Mouse (Mus musculus) MEL (cell line): ENCODE data around the gene Rasgrp3. TPM values are rescaled to one million over a fixed set of nuclear protein-coding genes. Genes with fewer than 3 reads are reported as not detected.

Experiments used
- DNase-seq: peaks from one replicate; pipeline ENCODE4 v3.0.0; 2011; ENCODE audit warnings: low read depth, low spot score
- H3K27ac ChIP-seq: 2 replicates; pipeline ENCODE4 v1.5.1; 2012; ENCODE audit warnings: low read depth, mild to moderate bottlenecking, control low read depth, low read length, moderate library complexity; ENCODE audit not compliant: control insufficient read depth
- H3K27me3 ChIP-seq, 2 experiments: fragments of 150-350 bp in 1 of 2; sonication (generic) in 1 of 2; 2 replicates each; pipeline ENCODE4 v1.6.1; 2012; ENCODE audit warnings: low read length in 2 of 2, mild to moderate bottlenecking in 2 of 2, improper control_type of control experiment in 1 of 2, moderate library complexity in 1 of 2; ENCODE audit not compliant: insufficient read depth in 2 of 2, control insufficient read depth in 1 of 2
- H3K36me3 ChIP-seq, 2 experiments: 2 replicates each; pipeline ENCODE4 v1.6.1; 2012 to 2014; ENCODE audit warnings: low read length in 2 of 2, improper control_type of control experiment in 1 of 2, inconsistent platforms in 1 of 2, mild to moderate bottlenecking in 1 of 2; ENCODE audit not compliant: insufficient read depth in 2 of 2, control insufficient read depth in 1 of 2
- H3K4me1 ChIP-seq, 2 experiments: fragments of 150-350 bp in 1 of 2; sonication (generic) in 1 of 2; 2 replicates each; pipeline ENCODE4 v1.6.1; 2012; ENCODE audit warnings: low read length in 2 of 2, improper control_type of control experiment in 1 of 2, mild to moderate bottlenecking in 1 of 2; ENCODE audit not compliant: insufficient read depth in 2 of 2, control insufficient read depth in 1 of 2
- H3K4me3 ChIP-seq, 2 experiments: fragments of 150-350 bp in 1 of 2; sonication (generic) in 1 of 2; 2 replicates each; pipeline ENCODE4 v1.5.1; 2012; ENCODE audit warnings: low read depth in 2 of 2, low read length in 2 of 2, mild to moderate bottlenecking in 2 of 2, moderate library complexity in 2 of 2, control low read depth in 1 of 2, improper control_type of control experiment in 1 of 2; ENCODE audit not compliant: control insufficient read depth in 1 of 2, insufficient read depth in 1 of 2
- H3K79me2 ChIP-seq: 2 replicates; pipeline ENCODE4 v1.6.1; 2012; ENCODE audit warnings: mild to moderate bottlenecking, low read length, moderate library complexity; ENCODE audit not compliant: control insufficient read depth, poor library complexity, insufficient read depth
- H3K9ac ChIP-seq: 2 replicates; pipeline ENCODE4 v1.6.1; 2012; ENCODE audit warnings: low read depth, mild to moderate bottlenecking, control low read depth, low read length, moderate library complexity; ENCODE audit not compliant: control insufficient read depth, poor library complexity, severe bottlenecking
- H3K9me3 ChIP-seq: fragments of 150-350 bp; sonication (generic); replicated peaks from 2 replicates; pipeline ENCODE4 v1.6.1; 2012; ENCODE audit warnings: mild to moderate bottlenecking, low read length, improper control_type of control experiment, moderate library complexity; ENCODE audit not compliant: insufficient read depth
- CTCF ChIP-seq, 3 experiments: IDR thresholded peaks in 2 of 3; conservative IDR thresholded peaks in 1 of 3; 2 replicates each; pipeline ENCODE4 v1.5.1; 2011 to 2012; ENCODE audit warnings: low read length in 3 of 3, low read depth in 2 of 3, mild to moderate bottlenecking in 2 of 3, improper control_type of control experiment in 1 of 3, inconsistent platforms in 1 of 3, mixed read lengths in 1 of 3, moderate library complexity in 1 of 3; ENCODE audit not compliant: control insufficient read depth in 1 of 3, insufficient read depth in 1 of 3, poor library complexity in 1 of 3, severe bottlenecking in 1 of 3
- E2F4 ChIP-seq: IDR thresholded peaks from 2 replicates; pipeline ENCODE4 v1.6.1; 2011; ENCODE audit warnings: low read depth, low read length, improper control_type of control experiment, borderline replicate concordance
- HCFC1 ChIP-seq: IDR thresholded peaks from 2 replicates; pipeline ENCODE4 v1.6.1; 2012; ENCODE audit warnings: low read depth, mild to moderate bottlenecking, inconsistent platforms, low read length, improper control_type of control experiment, moderate library complexity
- KAT2A ChIP-seq: conservative IDR thresholded peaks from 2 replicates; pipeline ENCODE4 v1.6.1; 2012; ENCODE audit warnings: low read depth, low read length, improper control_type of control experiment, inconsistent platforms
- MAX ChIP-seq: IDR thresholded peaks from 2 replicates; pipeline ENCODE4 v1.6.1; 2011; ENCODE audit warnings: low read length, improper control_type of control experiment
- MAZ ChIP-seq: IDR thresholded peaks from 2 replicates; pipeline ENCODE4 v1.6.1; 2012; ENCODE audit warnings: low read depth, mild to moderate bottlenecking, inconsistent platforms, low read length, improper control_type of control experiment
- MEF2A ChIP-seq: IDR thresholded peaks from 2 replicates; pipeline ENCODE4 v1.6.1; 2014; ENCODE audit warnings: low read depth, mild to moderate bottlenecking, inconsistent platforms, low read length, improper control_type of control experiment; ENCODE audit not compliant: poor library complexity, insufficient replicate concordance, severe bottlenecking; ENCODE audit errors: extremely low read depth
- NRF1 ChIP-seq: IDR thresholded peaks from 2 replicates; pipeline ENCODE4 v1.6.1; 2014; ENCODE audit warnings: low read depth, mild to moderate bottlenecking, inconsistent platforms, low read length, improper control_type of control experiment, moderate library complexity; ENCODE audit not compliant: poor library complexity, insufficient read depth, severe bottlenecking
- SIN3A ChIP-seq: IDR thresholded peaks from 2 replicates; pipeline ENCODE4 v1.6.1; 2012; ENCODE audit warnings: low read length, improper control_type of control experiment, inconsistent platforms
- TAL1 ChIP-seq: IDR thresholded peaks from 2 replicates; pipeline ENCODE4 v1.6.1; 2012; ENCODE audit warnings: mild to moderate bottlenecking, inconsistent platforms, low read length, moderate library complexity, mixed read lengths
- TCF12 ChIP-seq: IDR thresholded peaks from 2 replicates; pipeline ENCODE4 v1.6.1; 2014; ENCODE audit warnings: low read depth, mild to moderate bottlenecking, inconsistent platforms, low read length, improper control_type of control experiment, moderate library complexity
- ZKSCAN1 ChIP-seq: IDR thresholded peaks from 2 replicates; pipeline ENCODE4 v1.6.1; 2012; ENCODE audit warnings: low read depth, mild to moderate bottlenecking, inconsistent platforms, low read length, improper control_type of control experiment, moderate library complexity
- polyA plus RNA-seq, 2 experiments: library from polyadenylated mRNA; stranded (reverse) in 1 of 2; unstranded in 1 of 2; fragments of >175 nt in 1 of 2; fragments of >200 nt in 1 of 2; gene quantifications; 2 replicates each; pipeline versions ENCODE4 v1.2.1 to v1.2.4; 2012; ENCODE audit warnings: low replicate concordance in 2 of 2, low read depth in 1 of 2; ENCODE audit not compliant: insufficient read length in 2 of 2, insufficient read depth in 1 of 2, missing spikeins in 1 of 2
- total RNA-seq: library from RNA; depleted of rRNA; stranded (reverse); fragments of 300-350 nt; gene quantifications from 2 replicates; pipeline ENCODE4 v1.2.3, GENCODE M21; 2012

Gene Rasgrp3
- total and polyA plus RNA-seq, 3 experiments, result not detected

DNA sequence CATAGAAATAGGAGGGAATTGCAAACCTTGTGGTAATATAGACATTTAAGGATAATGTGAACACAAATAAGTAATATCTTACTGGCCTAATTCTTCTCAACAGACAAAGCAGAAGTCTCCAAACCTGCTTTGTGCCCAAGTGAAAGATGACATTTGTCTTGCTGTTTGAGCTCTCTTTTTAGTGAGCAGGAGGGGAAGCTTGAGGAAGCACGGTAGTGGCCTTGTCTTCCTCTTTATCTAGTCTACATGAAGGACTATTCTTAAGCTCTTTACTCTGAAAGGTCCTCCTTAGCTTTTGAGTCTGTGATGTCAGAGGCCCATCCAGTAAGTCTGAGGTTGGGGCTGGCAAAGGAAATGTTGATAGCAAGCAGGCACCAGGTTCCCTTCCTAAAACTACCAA lies 43.1 kb downstream of the Rasgrp3 start:
- no peaks in the 10 kb centered on the region for H3K27me3 ChIP-seq
- H3K9ac ChIP-seq, result no peak overlapping the region
- DNase-seq, result no peak
- H3K9me3 ChIP-seq, result no peaks in the 10 kb centered on the region
- H3K27ac ChIP-seq, result no peak overlapping the region
- no peaks in the 10 kb centered on the region for H3K36me3 ChIP-seq
- no peaks in the 10 kb centered on the region for H3K79me2 ChIP-seq
- no peaks in the 10 kb centered on the region for H3K4me1 ChIP-seq
- no peak for TF ChIP-seq TCF12
- no peak for TF ChIP-seq HCFC1
- no peak for TF ChIP-seq MAX
- no peak for TF ChIP-seq SIN3A
- no peak for TF ChIP-seq MEF2A
- no peak for TF ChIP-seq MAZ
- no peak for TF ChIP-seq ZKSCAN1
- H3K4me3 ChIP-seq, result no peak overlapping the region

DNA sequence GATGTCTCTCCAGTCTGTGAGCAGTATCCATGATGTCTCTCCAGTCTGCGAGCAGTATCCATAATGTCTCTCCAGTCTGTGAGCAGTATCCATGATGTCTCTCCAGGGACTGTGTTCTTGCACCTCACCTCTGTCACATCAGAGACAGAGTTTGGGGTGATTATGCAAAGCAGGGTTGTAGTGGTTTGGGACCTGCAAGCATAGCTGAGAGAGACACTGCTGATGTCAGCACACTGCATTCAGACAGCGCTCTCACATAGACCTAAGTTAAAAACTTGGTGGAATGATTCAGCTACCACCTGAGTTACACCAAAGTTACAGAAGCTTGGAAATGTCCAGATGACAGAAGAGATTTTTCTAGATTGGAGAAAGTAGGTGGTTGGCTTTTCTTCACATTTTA lies 44.0 kb downstream of the Rasgrp3 start:
- Histone ChIP-seq H3K27ac (no peak overlapping the region), H3K4me3 (no peak overlapping the region), H3K79me2 (no peaks in the 10 kb centered on the region), H3K9ac (no peak overlapping the region), H3K36me3 (no peaks in the 10 kb centered on the region), H3K4me1 (no peaks in the 10 kb centered on the region), H3K27me3 (no peaks in the 10 kb centered on the region), H3K9me3 (no peaks in the 10 kb centered on the region)
- DNase-seq, result no peak
- TF ChIP-seq KAT2A, result no peak

DNA sequence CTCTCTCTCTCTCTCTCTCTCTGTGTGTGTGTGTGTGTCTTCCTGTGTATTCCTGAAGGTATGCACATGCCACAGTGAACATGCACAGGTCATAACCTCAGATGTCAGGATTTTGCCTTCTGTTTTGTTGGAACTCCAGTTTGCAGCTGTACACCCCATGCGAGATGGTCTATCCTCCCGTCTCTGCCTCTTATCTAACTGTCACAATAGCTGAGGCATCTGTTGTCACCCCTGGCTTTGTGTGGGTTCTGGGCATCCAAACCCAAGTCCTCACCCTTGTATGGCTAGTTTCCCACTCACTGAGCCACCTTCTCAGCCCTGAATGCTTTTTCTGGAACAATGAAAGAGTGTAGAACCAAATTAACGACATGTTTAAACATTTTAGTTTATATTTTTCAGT lies 44.7 kb downstream of the Rasgrp3 start:
- H3K9ac ChIP-seq, result no peak overlapping the region
- H3K79me2 ChIP-seq, result no peaks in the 10 kb centered on the region
- no peaks in the 10 kb centered on the region; a peak in 1 of 4 replicates for H3K27me3 ChIP-seq
- no peak for TF ChIP-seq NRF1
- TF ChIP-seq HCFC1, result no peak
- TF ChIP-seq ZKSCAN1, result no peak
- no peak for TF ChIP-seq TAL1
- TF ChIP-seq CTCF (IDR thresholded peaks at IDR 0.05 in 2 of 3, conservative IDR thresholded peaks at IDR 0.05 in 1 of 3; ENCODE audit: control insufficient read depth in 1 of 3, insufficient read depth in 1 of 3, low read depth in 2 of 3, low read length in 3 of 3, poor library complexity in 1 of 3, severe bottlenecking in 1 of 3), result no peak
- no peak for TF ChIP-seq E2F4
- no peaks in the 10 kb centered on the region for H3K4me1 ChIP-seq
- no peaks in the 10 kb centered on the region for H3K9me3 ChIP-seq
- DNase-seq, result no peak
- no peak overlapping the region for H3K27ac ChIP-seq
- H3K36me3 ChIP-seq, result no peaks in the 10 kb centered on the region
- no peak overlapping the region for H3K4me3 ChIP-seq
